Mouse (Mus musculus) testis, adult 2 months (tissue): ENCODE results near the gene Cldn7.

Source experiments
- CTCF ChIP-seq: fragments of 200-500 bp; IDR thresholded peaks from 2 replicates; pipeline ENCODE4 v1.5.1; 2012; ENCODE audit warnings: low read depth, mild to moderate bottlenecking, inconsistent platforms, low read length, moderate library complexity; ENCODE audit not compliant: control insufficient read depth, insufficient read depth, insufficient replicate concordance
- POLR2A ChIP-seq: fragments of 200-500 bp; IDR thresholded peaks from 2 replicates; pipeline ENCODE4 v1.6.1; 2012; ENCODE audit warnings: low read depth, mild to moderate bottlenecking, inconsistent platforms, low read length, moderate library complexity; ENCODE audit not compliant: control insufficient read depth

- TF ChIP-seq POLR2A (no peak), CTCF (no peak)
Observed at GRCm38 (mm10) chr11:69919053-69919452, 45.5 kb upstream of the Cldn7 start.
